Mouse (Mus musculus): ENCODE measurements around the gene Hydin. TPM values are rescaled to one million over a fixed set of nuclear protein-coding genes. Genes with fewer than 3 reads are reported as not detected.
"Not testable (repeated sequence)": the region's sequence is repeated elsewhere in the genome, so short reads cannot be mapped to it uniquely, and the experiment has no call there.

The Hydin gene
- polyA plus RNA-seq, 1 experiment from 2014 or later = 0.23 TPM

GRCm38 (mm10) chr8:110350725-110351124, 83.9 kb downstream of the Hydin start:
- Histone ChIP-seq H3K36me3 (ENCODE audit: control insufficient read depth, insufficient read depth, low read length) (no peaks in the 10 kb centered on the region), H3K27ac (ENCODE audit: low read length) (no peak overlapping the region), H3K4me1 (ENCODE audit: control insufficient read depth, insufficient read depth, low read length) (no peaks in the 10 kb centered on the region), H3K4me2 (ENCODE audit: low read depth, low read length) (no peak overlapping the region), H3K4me3 (replicated peaks; ENCODE audit: low read length) (no peak overlapping the region), H3K27me3 (ENCODE audit: control insufficient read depth, insufficient read depth, low read length) (no peaks in the 10 kb centered on the region), H3K9me3 (replicated peaks; ENCODE audit: control insufficient read depth, low read length) (no peaks in the 10 kb centered on the region), H3K9ac (ENCODE audit: low read length) (no peak overlapping the region)
- no peak for ATAC-seq (ENCODE audit: insufficient read depth, low FRiP score)
- 82% methylated on average over 3 of the region's 3 CpGs for WGBS

- Histone ChIP-seq H3K9ac (ENCODE audit: low read length) (no peak overlapping the region), H3K27me3 (ENCODE audit: control insufficient read depth, insufficient read depth, low read length) (no peaks in the 10 kb centered on the region), H3K36me3 (ENCODE audit: control insufficient read depth, insufficient read depth, low read length) (no peaks in the 10 kb centered on the region), H3K27ac (ENCODE audit: low read length) (no peak overlapping the region), H3K4me1 (ENCODE audit: control insufficient read depth, insufficient read depth, low read length) (no peaks in the 10 kb centered on the region), H3K9me3 (replicated peaks; ENCODE audit: control insufficient read depth, low read length) (no peaks in the 10 kb centered on the region), H3K4me2 (ENCODE audit: low read depth, low read length) (no peak overlapping the region), H3K4me3 (replicated peaks; ENCODE audit: low read length) (no peak overlapping the region)
- no peak for ATAC-seq (ENCODE audit: insufficient read depth, low FRiP score)
- WGBS = 86% methylated on average over 5 of the region's 5 CpGs
Measured at GRCm38 (mm10) chr8:110351909-110352308, 85.1 kb downstream of the Hydin start.

DNA sequence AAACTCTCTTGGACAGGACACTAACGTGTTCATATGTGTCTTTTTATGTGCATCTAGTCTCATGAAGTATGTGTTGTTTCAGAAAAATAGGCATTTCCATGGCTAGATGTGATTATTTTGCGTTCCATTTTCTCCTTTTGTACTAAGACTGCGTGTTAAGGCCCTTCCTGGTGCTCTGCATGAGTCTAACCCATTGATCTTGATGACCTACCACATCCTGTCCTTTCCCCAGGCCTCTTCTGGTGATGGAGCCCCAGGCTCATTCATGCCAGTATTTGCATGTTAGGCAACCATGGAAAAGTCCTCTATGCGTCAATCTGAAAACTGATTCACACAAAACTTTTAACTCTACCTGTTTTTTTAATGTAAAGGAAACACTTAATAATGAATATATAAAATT, 96.2 kb downstream of the Hydin start:
- H3K4me1 ChIP-seq (ENCODE audit: control insufficient read depth, insufficient read depth, low read length) = no peaks in the 10 kb centered on the region
- no peaks in the 10 kb centered on the region for H3K27me3 ChIP-seq (ENCODE audit: control insufficient read depth, insufficient read depth, low read length)
- no peak overlapping the region for H3K9ac ChIP-seq (ENCODE audit: low read length)
- ATAC-seq (ENCODE audit: insufficient read depth, low FRiP score) = no peak
- H3K4me2 ChIP-seq (ENCODE audit: low read depth, low read length) = no peak overlapping the region
- no peaks in the 10 kb centered on the region for H3K9me3 ChIP-seq (replicated peaks; ENCODE audit: control insufficient read depth, low read length)
- no peak overlapping the region for H3K27ac ChIP-seq (ENCODE audit: low read length)
- 81% methylated on average over 4 of the region's 4 CpGs for WGBS
- H3K4me3 ChIP-seq (replicated peaks; ENCODE audit: low read length) = no peak overlapping the region
- H3K36me3 ChIP-seq (ENCODE audit: control insufficient read depth, insufficient read depth, low read length) = no peaks in the 10 kb centered on the region

GRCm38 (mm10) chr8:110372836-110373235, 106.1 kb downstream of the Hydin start:
- no peak overlapping the region for H3K4me3 ChIP-seq (replicated peaks; ENCODE audit: low read length)
- H3K4me1 ChIP-seq (ENCODE audit: control insufficient read depth, insufficient read depth, low read length) = no peaks in the 10 kb centered on the region
- 79% methylated on average over 13 of the region's 13 CpGs for WGBS
- no peaks in the 10 kb centered on the region for H3K36me3 ChIP-seq (ENCODE audit: control insufficient read depth, insufficient read depth, low read length)
- no peaks in the 10 kb centered on the region for H3K9me3 ChIP-seq (replicated peaks; ENCODE audit: control insufficient read depth, low read length)
- no peaks in the 10 kb centered on the region for H3K27me3 ChIP-seq (ENCODE audit: control insufficient read depth, insufficient read depth, low read length)
- H3K9ac ChIP-seq (ENCODE audit: low read length) = no peak overlapping the region
- ATAC-seq (ENCODE audit: insufficient read depth, low FRiP score) = no peak
- H3K27ac ChIP-seq (ENCODE audit: low read length) = no peak overlapping the region
- H3K4me2 ChIP-seq (ENCODE audit: low read depth, low read length) = no peak overlapping the region

- no peak overlapping the region for H3K27ac ChIP-seq (ENCODE audit: low read length)
- H3K36me3 ChIP-seq (ENCODE audit: control insufficient read depth, insufficient read depth, low read length) = no peaks in the 10 kb centered on the region
- no peak overlapping the region for H3K4me3 ChIP-seq (replicated peaks; ENCODE audit: low read length)
- 83% methylated on average over 4 of the region's 4 CpGs for WGBS
- no peaks in the 10 kb centered on the region for H3K4me1 ChIP-seq (ENCODE audit: control insufficient read depth, insufficient read depth, low read length)
- H3K27me3 ChIP-seq (ENCODE audit: control insufficient read depth, insufficient read depth, low read length) = no peaks in the 10 kb centered on the region
- no peak for ATAC-seq (ENCODE audit: insufficient read depth, low FRiP score)
- no peak overlapping the region for H3K9ac ChIP-seq (ENCODE audit: low read length)
- H3K4me2 ChIP-seq (ENCODE audit: low read depth, low read length) = no peak overlapping the region
- H3K9me3 ChIP-seq (replicated peaks; ENCODE audit: control insufficient read depth, low read length) = no peaks in the 10 kb centered on the region
Measured at GRCm38 (mm10) chr8:110373695-110374094, 106.9 kb downstream of the Hydin start.

DNA sequence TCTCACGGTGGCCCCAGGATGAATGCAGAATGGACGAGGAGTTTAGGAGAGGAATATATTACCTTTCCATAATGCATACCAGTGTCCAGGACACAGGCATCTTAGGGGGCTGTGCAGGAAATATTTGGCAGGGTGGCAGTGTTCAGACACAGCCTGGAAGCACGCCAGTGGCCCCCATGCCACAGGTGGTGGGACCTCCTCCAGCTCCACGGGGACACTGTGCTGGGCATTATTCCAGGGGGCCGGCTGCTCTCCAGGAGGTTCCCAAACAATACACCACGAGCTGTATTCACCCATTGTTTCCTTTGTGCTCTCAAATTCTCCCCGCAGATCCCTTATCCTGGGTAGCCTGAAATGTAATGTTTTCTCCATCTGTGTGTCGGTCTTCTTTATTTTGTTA, 116.0 kb downstream of the Hydin start:
- ATAC-seq (ENCODE audit: insufficient read depth, low FRiP score) = no peak
- H3K9ac ChIP-seq (ENCODE audit: low read length) = no peak overlapping the region
- H3K36me3 ChIP-seq (ENCODE audit: control insufficient read depth, insufficient read depth, low read length) = no peaks in the 10 kb centered on the region
- no peak overlapping the region for H3K27ac ChIP-seq (ENCODE audit: low read length)
- H3K4me3 ChIP-seq (replicated peaks; ENCODE audit: low read length) = no peak overlapping the region
- H3K4me2 ChIP-seq (ENCODE audit: low read depth, low read length) = no peak overlapping the region
- H3K27me3 ChIP-seq (ENCODE audit: control insufficient read depth, insufficient read depth, low read length) = no peaks in the 10 kb centered on the region
- H3K9me3 ChIP-seq (replicated peaks; ENCODE audit: control insufficient read depth, low read length) = no peaks in the 10 kb centered on the region
- H3K4me1 ChIP-seq (ENCODE audit: control insufficient read depth, insufficient read depth, low read length) = no peaks in the 10 kb centered on the region
- 57% methylated on average over 8 of the region's 8 CpGs for WGBS

GRCm38 (mm10) chr8:110384632-110385031, 117.9 kb downstream of the Hydin start:
- WGBS = 85% methylated on average over 6 of the region's 6 CpGs
- not testable (repeated sequence) for H3K4me1 ChIP-seq (ENCODE audit: control insufficient read depth, insufficient read depth, low read length)

DNA sequence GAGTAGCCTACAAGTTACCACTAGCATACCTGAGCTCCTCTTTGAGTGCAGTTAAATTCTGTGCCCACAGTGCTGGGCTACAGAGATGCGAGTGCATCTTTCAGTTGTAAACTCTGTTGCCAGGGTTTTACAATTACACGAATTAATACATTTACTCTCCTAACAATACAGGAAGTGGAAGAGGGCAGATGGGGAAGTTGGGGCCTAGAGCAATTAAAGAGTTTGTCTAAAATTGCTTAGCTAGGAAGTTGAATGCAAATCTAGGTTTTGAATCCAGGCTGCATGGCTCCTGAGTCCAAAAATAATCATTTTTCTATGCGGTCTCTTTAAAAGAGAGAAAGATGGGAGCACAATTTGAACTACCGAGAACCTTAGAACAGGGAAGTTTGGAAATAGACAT, 128.9 kb downstream of the Hydin start:
- no peaks in the 10 kb centered on the region for H3K9me3 ChIP-seq (replicated peaks; ENCODE audit: control insufficient read depth, low read length)
- 84% methylated on average over 4 of the region's 4 CpGs for WGBS
- no peaks in the 10 kb centered on the region for H3K4me1 ChIP-seq (ENCODE audit: control insufficient read depth, insufficient read depth, low read length)
- no peak overlapping the region for H3K4me2 ChIP-seq (ENCODE audit: low read depth, low read length)
- no peak overlapping the region for H3K4me3 ChIP-seq (replicated peaks; ENCODE audit: low read length)
- no peaks in the 10 kb centered on the region for H3K27me3 ChIP-seq (ENCODE audit: control insufficient read depth, insufficient read depth, low read length)
- H3K9ac ChIP-seq (ENCODE audit: low read length) = no peak overlapping the region
- ATAC-seq (ENCODE audit: insufficient read depth, low FRiP score) = no peak
- H3K27ac ChIP-seq (ENCODE audit: low read length) = no peak overlapping the region
- no peaks in the 10 kb centered on the region for H3K36me3 ChIP-seq (ENCODE audit: control insufficient read depth, insufficient read depth, low read length)

More at GRCm38 (mm10) chr8:110384632-110385031, 117.9 kb downstream of the Hydin start:
- not testable (repeated sequence) for H3K36me3 ChIP-seq (ENCODE audit: control insufficient read depth, insufficient read depth, low read length); ATAC-seq (ENCODE audit: insufficient read depth, low FRiP score); H3K4me2 ChIP-seq (ENCODE audit: low read depth, low read length); H3K27ac ChIP-seq (ENCODE audit: low read length); H3K27me3 ChIP-seq (ENCODE audit: control insufficient read depth, insufficient read depth, low read length); H3K9ac ChIP-seq (ENCODE audit: low read length); H3K4me3 ChIP-seq (replicated peaks; ENCODE audit: low read length); H3K9me3 ChIP-seq (replicated peaks; ENCODE audit: control insufficient read depth, low read length)

DNA sequence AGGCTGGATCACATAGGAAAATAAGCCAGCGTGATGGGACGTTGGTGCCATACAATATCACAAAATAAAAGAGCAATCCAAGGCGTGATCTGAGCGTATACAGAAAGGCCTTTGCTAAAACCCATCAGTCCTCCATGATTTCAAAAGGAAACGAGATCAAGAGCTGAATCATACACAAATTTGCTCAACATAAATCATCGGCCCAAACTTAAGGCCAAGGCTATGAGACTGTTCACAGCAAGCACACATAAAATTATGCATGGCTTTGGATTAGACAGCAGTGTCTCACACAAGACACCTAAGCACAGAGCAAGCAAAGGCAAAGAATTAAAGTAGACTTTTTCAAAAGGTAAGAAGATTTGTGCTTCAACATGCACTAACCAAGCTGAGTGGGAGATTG, 133.8 kb downstream of the Hydin start:
- 81% methylated on average over 6 of the region's 6 CpGs for WGBS
- ATAC-seq (ENCODE audit: insufficient read depth, low FRiP score) = no peak
- Histone ChIP-seq H3K27ac (ENCODE audit: low read length) (no peak overlapping the region), H3K4me3 (replicated peaks; ENCODE audit: low read length) (no peak overlapping the region), H3K9me3 (replicated peaks; ENCODE audit: control insufficient read depth, low read length) (no peaks in the 10 kb centered on the region), H3K36me3 (ENCODE audit: control insufficient read depth, insufficient read depth, low read length) (no peaks in the 10 kb centered on the region), H3K27me3 (ENCODE audit: control insufficient read depth, insufficient read depth, low read length) (no peaks in the 10 kb centered on the region), H3K9ac (ENCODE audit: low read length) (no peak overlapping the region), H3K4me1 (ENCODE audit: control insufficient read depth, insufficient read depth, low read length) (no peaks in the 10 kb centered on the region), H3K4me2 (ENCODE audit: low read depth, low read length) (no peak overlapping the region)

DNA sequence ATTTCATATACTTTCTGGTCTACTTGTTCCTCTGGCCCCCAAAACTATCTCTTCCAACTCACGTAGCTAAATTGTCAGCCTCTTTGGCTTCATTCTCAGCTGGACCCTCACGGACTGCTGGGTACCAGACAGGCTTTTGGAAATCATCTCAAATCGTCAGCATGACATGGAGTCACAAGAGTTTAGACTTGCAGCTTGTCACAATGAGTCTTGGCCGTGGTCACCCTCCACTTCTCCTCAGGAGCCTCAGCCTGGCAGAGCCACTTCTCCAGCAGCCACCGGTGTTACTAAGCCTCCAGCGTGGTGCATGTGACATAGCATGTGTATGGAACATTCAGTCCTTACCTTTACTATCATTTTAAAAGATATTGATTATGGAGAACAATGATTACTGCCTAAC, 135.5 kb downstream of the Hydin start:
- Histone ChIP-seq H3K27me3 (ENCODE audit: control insufficient read depth, insufficient read depth, low read length) (no peaks in the 10 kb centered on the region), H3K27ac (ENCODE audit: low read length) (no peak overlapping the region), H3K36me3 (ENCODE audit: control insufficient read depth, insufficient read depth, low read length) (no peaks in the 10 kb centered on the region), H3K4me1 (ENCODE audit: control insufficient read depth, insufficient read depth, low read length) (no peaks in the 10 kb centered on the region), H3K9me3 (replicated peaks; ENCODE audit: control insufficient read depth, low read length) (no peaks in the 10 kb centered on the region), H3K9ac (ENCODE audit: low read length) (no peak overlapping the region), H3K4me3 (replicated peaks; ENCODE audit: low read length) (no peak overlapping the region), H3K4me2 (ENCODE audit: low read depth, low read length) (no peak overlapping the region)
- ATAC-seq (ENCODE audit: insufficient read depth, low FRiP score) = no peak
- 82% methylated on average over 6 of the region's 6 CpGs for WGBS

All from stomach, embryonic 16.5 days (tissue).